Mouse (Mus musculus): ENCODE measurements around the gene I0C0044D17Rik. TPM values are rescaled to one million over a fixed set of nuclear protein-coding genes. Genes with fewer than 3 reads are reported as not detected.

Gene I0C0044D17Rik
- total and polyA plus RNA-seq, 2 experiments from 2014 or later: not detected

DNA sequence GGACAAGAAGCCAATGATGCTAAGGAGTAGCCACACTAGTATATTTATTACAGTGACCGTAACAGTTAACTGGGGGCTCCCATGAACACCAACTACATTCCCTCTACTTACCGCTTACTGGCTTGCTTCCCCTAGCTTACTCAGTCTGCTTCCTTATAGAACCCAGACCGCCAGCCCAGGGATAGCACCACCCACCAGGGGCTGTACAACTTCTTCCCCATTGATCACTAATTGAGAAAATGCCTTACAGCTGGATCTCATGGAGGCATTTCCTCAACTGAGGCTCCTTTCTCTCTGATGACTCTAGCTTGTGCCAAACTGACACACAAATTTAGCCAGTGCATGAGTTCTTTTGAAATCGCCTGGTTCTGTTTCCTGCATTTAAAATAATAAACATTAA is 15.3 kb upstream of the I0C0044D17Rik start:
- Histone ChIP-seq H3K27ac (ENCODE audit: low read depth) (no peak overlapping the region), H3K9me3 (replicated peaks; ENCODE audit: control insufficient read depth, low read length) (no peaks in the 10 kb centered on the region), H3K36me3 (replicated peaks; ENCODE audit: control insufficient read depth, insufficient read depth, low read length) (no peaks in the 10 kb centered on the region), H3K9ac (replicated peaks; ENCODE audit: low read depth, low read length) (no peak overlapping the region), H3K4me3 (ENCODE audit: low read depth, low read length) (no peak overlapping the region), H3K27me3 (ENCODE audit: control insufficient read depth, insufficient read depth, low read length) (no peaks in the 10 kb centered on the region), H3K4me1 (ENCODE audit: control insufficient read depth, insufficient read depth) (0 out of 2 replicates have a peak, but pooled peaks cover 3% of the 10 kb centered on the region), H3K4me2 (ENCODE audit: low read depth, low read length) (no peak overlapping the region)
- ATAC-seq (ENCODE audit: insufficient read depth, low read depth) (no peak), DNase-seq (ENCODE audit: low spot score) (no peak)
- TF ChIP-seq EP300 (IDR thresholded peaks at IDR 0.05; ENCODE audit: low read depth) (no peak), CTCF (IDR thresholded peaks at IDR 0.05; ENCODE audit: low read depth) (no peak)
- 82% methylated on average over 4 of the region's 4 CpGs for WGBS

DNA sequence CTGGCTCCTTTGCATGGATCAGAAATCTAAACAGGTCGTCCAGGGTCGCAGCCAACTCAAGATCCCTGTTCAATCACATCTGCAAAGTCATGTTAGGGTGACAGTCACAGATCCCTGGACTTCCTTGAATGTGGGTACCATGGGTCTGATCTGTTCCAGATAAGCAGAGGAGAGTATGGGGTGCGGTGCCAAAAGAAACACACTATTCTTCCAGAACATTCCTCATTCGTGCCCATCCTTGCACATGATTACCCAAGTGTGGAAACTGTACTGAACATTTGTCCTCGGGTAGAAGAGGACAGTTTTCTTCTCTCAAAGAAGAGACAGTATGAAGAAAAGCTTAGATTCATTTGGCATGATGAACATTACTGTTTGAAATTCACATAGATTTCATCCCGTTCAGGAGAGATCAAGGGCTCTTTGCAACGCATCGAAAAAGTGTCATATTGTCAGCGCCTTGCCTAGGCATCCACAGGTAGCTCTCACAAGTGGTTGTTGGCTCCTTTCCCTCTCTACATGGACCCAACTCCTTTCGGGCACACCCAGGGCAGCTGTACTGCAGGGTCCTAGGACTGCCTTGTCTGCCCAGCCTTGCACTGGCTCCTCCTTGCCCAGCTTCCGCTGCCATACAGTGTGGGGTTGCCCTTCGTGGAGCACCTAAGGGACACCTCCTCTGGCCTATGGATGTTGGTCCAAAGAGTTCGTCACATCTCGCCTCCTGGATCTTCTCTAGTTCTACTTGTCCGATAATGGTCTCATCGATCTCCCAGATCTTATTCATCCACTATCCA is 14.3 kb upstream of the I0C0044D17Rik start:
- ATAC-seq (ENCODE audit: insufficient read depth, low read depth) (no peak), DNase-seq (ENCODE audit: low spot score) (no peak)
- H3K27ac ChIP-seq (ENCODE audit: low read depth): no peak overlapping the region
- H3K4me1 ChIP-seq (ENCODE audit: control insufficient read depth, insufficient read depth): 0 out of 2 replicates have a peak, but pooled peaks cover 3% of the 10 kb centered on the region
- 86% methylated on average over 16 of the region's 16 CpGs for WGBS
- H3K4me2 ChIP-seq (ENCODE audit: low read depth, low read length): no peak overlapping the region
- no peak overlapping the region for H3K9ac ChIP-seq (replicated peaks; ENCODE audit: low read depth, low read length)
- H3K27me3 ChIP-seq (ENCODE audit: control insufficient read depth, insufficient read depth, low read length): no peaks in the 10 kb centered on the region
- H3K36me3 ChIP-seq (replicated peaks; ENCODE audit: control insufficient read depth, insufficient read depth, low read length): no peaks in the 10 kb centered on the region
- no peak overlapping the region for H3K4me3 ChIP-seq (ENCODE audit: low read depth, low read length)
- H3K9me3 ChIP-seq (replicated peaks; ENCODE audit: control insufficient read depth, low read length): no peaks in the 10 kb centered on the region
- TF ChIP-seq CTCF (IDR thresholded peaks at IDR 0.05; ENCODE audit: low read depth) (no peak), EP300 (IDR thresholded peaks at IDR 0.05; ENCODE audit: low read depth) (no peak)

DNA sequence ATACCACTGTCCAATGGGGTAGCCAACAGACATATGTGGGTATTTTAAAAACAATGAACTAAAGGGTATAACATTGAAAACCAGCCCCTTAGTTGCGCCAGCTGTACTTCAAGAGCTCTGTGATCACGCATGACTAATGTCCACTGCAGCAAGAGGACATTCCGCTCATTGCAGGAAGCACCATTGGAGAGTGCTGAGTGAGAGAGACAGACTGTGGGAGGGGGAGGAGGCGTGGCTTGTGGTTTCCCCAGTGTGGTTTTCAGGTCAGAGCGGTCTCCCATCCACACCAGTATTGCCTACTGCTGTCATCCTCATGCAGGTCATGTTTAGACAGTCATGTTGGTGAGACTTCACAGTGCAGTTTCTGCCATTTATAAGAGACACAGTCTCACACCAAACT is 12.9 kb upstream of the I0C0044D17Rik start:
- no peak for TF ChIP-seq CTCF (IDR thresholded peaks at IDR 0.05; ENCODE audit: low read depth)
- no peak for TF ChIP-seq EP300 (IDR thresholded peaks at IDR 0.05; ENCODE audit: low read depth)

DNA sequence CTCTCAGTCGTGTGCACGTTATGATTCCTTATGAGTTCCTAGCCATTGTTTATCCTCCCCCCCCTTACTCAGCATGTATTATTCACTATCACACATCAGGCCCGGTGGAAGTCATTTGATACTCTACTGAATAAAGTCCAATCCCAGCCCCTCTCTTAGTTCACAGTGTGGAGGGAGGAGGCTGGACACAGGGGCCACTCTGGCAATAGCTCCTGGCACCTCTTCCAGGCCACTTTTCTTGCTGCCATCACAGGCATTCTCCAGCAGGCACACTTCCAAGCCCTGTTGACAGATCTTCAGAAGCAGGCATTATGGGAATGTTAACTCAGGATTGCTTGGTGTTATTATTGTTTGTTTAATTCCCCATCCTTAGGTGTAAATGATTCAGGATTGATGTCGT is 11.1 kb upstream of the I0C0044D17Rik start:
- Histone ChIP-seq H3K4me2 (ENCODE audit: low read depth, low read length) (no peak overlapping the region), H3K4me3 (ENCODE audit: low read depth, low read length) (no peak overlapping the region), H3K27me3 (ENCODE audit: control insufficient read depth, insufficient read depth, low read length) (no peaks in the 10 kb centered on the region), H3K27ac (ENCODE audit: low read depth) (no peak overlapping the region), H3K4me1 (ENCODE audit: control insufficient read depth, insufficient read depth) (0 out of 2 replicates have a peak, but pooled peaks cover 3% of the 10 kb centered on the region), H3K9ac (replicated peaks; ENCODE audit: low read depth, low read length) (no peak overlapping the region), H3K36me3 (replicated peaks; ENCODE audit: control insufficient read depth, insufficient read depth, low read length) (no peaks in the 10 kb centered on the region), H3K9me3 (replicated peaks; ENCODE audit: control insufficient read depth, low read length) (no peaks in the 10 kb centered on the region)
- DNase-seq (ENCODE audit: low spot score): no peak
- no peak for TF ChIP-seq CTCF (IDR thresholded peaks at IDR 0.05; ENCODE audit: low read depth)
- TF ChIP-seq EP300 (IDR thresholded peaks at IDR 0.05; ENCODE audit: low read depth): no peak
- ATAC-seq (ENCODE audit: insufficient read depth, low read depth): peak; percentile 60; the same call in 1 of the 2 replicates
- WGBS: 22% methylated on average over 4 of the region's 4 CpGs

More for the DNA sequence above, 12.9 kb upstream of the I0C0044D17Rik start:
- H3K36me3 ChIP-seq (replicated peaks; ENCODE audit: control insufficient read depth, insufficient read depth, low read length): no peaks in the 10 kb centered on the region
- ATAC-seq (ENCODE audit: insufficient read depth, low read depth) (peak; percentile 66; the same call in 1 of the 2 replicates), DNase-seq (ENCODE audit: low spot score) (no peak)
- H3K9me3 ChIP-seq (replicated peaks; ENCODE audit: control insufficient read depth, low read length): no peaks in the 10 kb centered on the region
- no peak overlapping the region for H3K4me2 ChIP-seq (ENCODE audit: low read depth, low read length)
- 25% methylated on average over 5 of the region's 5 CpGs for WGBS
- no peak overlapping the region for H3K4me3 ChIP-seq (ENCODE audit: low read depth, low read length)
- no peak overlapping the region for H3K9ac ChIP-seq (replicated peaks; ENCODE audit: low read depth, low read length)
- H3K27ac ChIP-seq (ENCODE audit: low read depth): no peak overlapping the region
- H3K27me3 ChIP-seq (ENCODE audit: control insufficient read depth, insufficient read depth, low read length): no peaks in the 10 kb centered on the region
- H3K4me1 ChIP-seq (ENCODE audit: control insufficient read depth, insufficient read depth): 0 out of 2 replicates have a peak, but pooled peaks cover 3% of the 10 kb centered on the region

DNA sequence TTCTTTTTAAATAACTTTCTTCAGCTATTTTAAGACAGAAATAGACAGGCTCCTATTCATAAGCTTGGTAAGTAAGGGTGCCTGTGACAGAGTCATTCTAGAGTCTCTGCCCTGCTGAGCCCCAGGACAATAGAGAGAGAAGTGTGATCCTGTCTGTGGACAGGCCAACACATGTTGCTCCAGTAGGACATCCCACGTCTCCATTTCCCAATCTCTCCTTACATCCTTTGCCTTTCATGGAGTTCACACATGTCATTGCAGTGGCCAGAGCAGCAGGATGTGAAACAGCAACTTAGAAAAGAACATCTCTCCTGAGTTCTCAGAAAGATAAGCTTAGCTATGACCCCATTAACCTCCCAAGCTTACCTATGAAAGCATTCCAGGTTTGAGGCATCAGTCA is 8.1 kb upstream of the I0C0044D17Rik start:
- WGBS: 74% methylated on average over 1 of the region's 1 CpGs
- no peaks in the 10 kb centered on the region for H3K9me3 ChIP-seq (replicated peaks; ENCODE audit: control insufficient read depth, low read length)
- H3K4me2 ChIP-seq (ENCODE audit: low read depth, low read length): no peak overlapping the region
- TF ChIP-seq EP300 (IDR thresholded peaks at IDR 0.05; ENCODE audit: low read depth): no peak
- TF ChIP-seq CTCF (IDR thresholded peaks at IDR 0.05; ENCODE audit: low read depth): no peak
- ATAC-seq (ENCODE audit: insufficient read depth, low read depth) (no peak), DNase-seq (ENCODE audit: low spot score) (no peak)
- H3K27me3 ChIP-seq (ENCODE audit: control insufficient read depth, insufficient read depth, low read length): no peaks in the 10 kb centered on the region
- H3K27ac ChIP-seq (ENCODE audit: low read depth): no peak overlapping the region
- H3K9ac ChIP-seq (replicated peaks; ENCODE audit: low read depth, low read length): no peak overlapping the region
- H3K4me1 ChIP-seq (ENCODE audit: control insufficient read depth, insufficient read depth): 0 out of 2 replicates have a peak, but pooled peaks cover 3% of the 10 kb centered on the region
- H3K4me3 ChIP-seq (ENCODE audit: low read depth, low read length): no peak overlapping the region
- no peaks in the 10 kb centered on the region for H3K36me3 ChIP-seq (replicated peaks; ENCODE audit: control insufficient read depth, insufficient read depth, low read length)

All from heart, postnatal 0 days (tissue).